Mouse (Mus musculus): ENCODE measurements at regions not wholly inside any gene's neighbourhood (a gene's known extent, or its start where the extent isn't known, plus 50 kb on each side); places are given as distances from the start of the nearest gene placed in this dataset.
A peak's percentile ranks its signal among the peaks of the same experiment; 100 is the strongest.

DNA sequence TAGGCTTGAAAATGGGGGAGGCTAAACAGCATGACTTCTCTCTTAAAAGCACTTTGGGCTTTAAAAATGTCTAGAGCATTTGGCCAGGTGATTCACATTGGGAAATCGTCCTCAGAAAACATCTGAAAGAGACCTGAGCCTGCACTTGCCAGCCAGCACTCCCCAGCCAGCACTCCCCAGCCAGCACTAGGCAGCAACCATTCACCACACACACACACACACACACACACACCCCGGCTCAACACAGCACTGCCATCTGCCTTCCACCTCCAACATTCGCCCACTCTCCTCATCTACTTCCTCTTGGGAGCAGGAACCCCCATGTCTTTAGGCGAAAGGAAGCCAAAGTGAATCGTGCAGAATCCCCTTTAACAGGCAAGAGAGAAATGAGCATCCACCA is 85.4 kb downstream of the Atp23 start:
- no peak for DNase-seq (ENCODE audit: low spot score)

DNA sequence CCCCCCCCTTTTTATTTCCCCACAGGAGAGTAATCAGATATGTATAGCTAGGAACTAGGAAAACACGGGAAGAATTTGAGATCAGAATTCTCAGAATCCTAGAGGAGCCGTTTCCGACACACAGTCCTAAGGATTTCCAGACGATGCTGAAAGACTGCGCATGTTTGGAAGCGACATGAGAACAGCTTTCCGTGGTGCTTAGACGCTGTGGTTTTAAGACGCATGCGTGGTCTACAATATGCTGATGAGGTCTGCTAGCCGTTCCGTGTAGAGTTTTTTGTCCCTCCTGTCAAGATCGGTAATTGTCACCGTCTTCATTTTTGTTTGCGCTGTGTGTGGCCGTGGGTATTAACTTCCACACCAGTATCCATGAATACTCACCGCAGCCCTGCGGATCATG is 86.2 kb downstream of the Atp23 start:
- no peak for DNase-seq (ENCODE audit: low spot score)

GRCm38 (mm10) chr10:126813051-126813593 is 88.0 kb downstream of the Atp23 start:
- no peak for DNase-seq (ENCODE audit: low spot score)

DNA sequence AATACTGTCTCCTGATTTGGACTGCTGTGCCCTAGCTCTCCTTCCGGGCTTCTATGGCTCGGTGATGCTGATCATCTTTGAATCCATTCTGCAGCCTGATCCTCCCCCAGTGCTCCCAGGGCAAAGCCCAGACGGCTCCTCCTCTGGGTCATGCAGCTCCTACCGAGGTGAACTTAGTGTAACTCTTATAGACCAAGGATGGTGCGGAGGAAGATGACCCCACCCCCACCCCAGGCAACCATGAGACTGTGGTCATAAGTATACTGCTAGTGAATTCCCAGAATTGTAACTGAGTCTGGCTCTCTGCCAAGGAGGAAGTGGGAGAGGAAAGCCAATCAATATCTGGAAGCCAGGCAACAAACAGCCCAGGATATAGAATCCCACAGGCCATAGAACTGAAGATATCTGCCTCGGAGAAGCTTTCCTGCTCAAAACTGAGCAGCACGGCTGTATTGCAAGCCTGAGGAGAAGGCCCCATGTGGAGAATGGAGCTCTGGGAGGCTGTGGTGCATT is 88.9 kb downstream of the Atp23 start:
- DNase-seq (ENCODE audit: low spot score), result no peak

- DNase-seq (ENCODE audit: low spot score), result no peak
These were observed 90.6 kb downstream of the Atp23 start for GRCm38 (mm10) chr10:126810346-126811095.

- DNase-seq (ENCODE audit: low spot score), result no peak
These were observed 91.6 kb downstream of the Atp23 start for GRCm38 (mm10) chr10:126809587-126809986.

DNA sequence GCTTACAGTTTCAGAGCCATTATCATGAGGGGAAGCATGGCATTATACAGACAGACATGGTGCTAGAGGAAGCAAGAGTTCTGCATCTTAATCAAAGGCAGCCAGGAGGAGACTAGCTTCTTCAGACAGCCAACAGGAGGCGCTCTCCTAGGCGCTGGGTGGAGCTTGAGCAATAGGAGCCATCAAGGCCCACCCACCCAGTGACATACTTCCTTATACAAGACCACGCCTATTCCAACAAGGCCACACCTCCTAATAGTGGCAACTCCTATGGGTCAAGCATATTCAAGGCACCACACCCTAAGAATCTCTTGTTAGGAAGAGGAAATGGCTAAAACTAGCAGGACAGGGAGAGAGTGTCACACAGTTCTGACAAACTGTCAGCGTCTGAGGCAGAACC is 94.3 kb downstream of the Atp23 start:
- DNase-seq (ENCODE audit: low spot score), result no peak

DNA sequence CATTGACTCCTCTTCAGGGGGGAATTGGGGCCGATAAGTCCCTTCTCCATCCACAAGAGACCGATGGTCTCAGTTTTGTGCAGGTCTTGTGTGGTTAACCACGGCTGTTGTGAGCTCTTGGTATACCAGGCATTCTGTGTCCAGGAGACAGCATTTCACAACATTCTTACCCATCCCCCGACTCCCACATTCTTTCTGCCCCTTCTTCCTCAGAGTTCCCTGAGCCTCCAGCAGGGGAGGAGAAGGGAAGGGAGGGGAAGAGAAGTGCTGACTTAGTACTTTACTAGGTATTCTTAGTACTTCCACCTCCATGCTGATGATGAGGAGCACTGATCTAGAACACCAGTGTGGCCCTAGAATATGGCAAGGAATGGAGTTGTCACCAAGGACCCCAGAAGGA is 98.4 kb downstream of the Atp23 start:
- no peak for DNase-seq (ENCODE audit: low spot score)

DNA sequence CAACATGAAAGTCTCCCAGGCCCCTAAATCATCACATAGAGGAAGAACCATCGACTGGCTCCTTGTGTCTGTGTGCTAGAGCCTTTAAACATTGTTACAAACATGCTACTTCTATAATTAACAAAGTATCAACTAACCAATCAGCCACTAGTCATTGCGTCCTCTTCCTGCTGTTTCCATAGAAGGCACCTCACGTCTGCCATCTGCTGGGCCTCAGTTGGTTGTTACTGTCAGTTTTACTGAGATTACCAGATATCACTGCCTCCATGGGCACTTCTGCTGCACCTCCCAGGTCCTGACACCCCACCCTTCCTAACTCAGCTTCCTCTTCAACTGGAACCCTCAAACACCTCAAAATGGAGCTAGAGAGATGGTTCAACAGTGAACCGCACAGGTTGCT is 101.8 kb downstream of the Atp23 start:
- DNase-seq (ENCODE audit: low spot score), result no peak

- DNase-seq (ENCODE audit: low spot score), result no peak
These were observed 108.0 kb downstream of the Atp23 start for GRCm38 (mm10) chr10:126793136-126793535.

GRCm38 (mm10) chr10:126792371-126792835 is 108.8 kb downstream of the Atp23 start:
- no peak for DNase-seq (ENCODE audit: low spot score)

GRCm38 (mm10) chr10:126788277-126788676 is 112.9 kb downstream of the Atp23 start:
- DNase-seq (ENCODE audit: low spot score), result no peak

DNA sequence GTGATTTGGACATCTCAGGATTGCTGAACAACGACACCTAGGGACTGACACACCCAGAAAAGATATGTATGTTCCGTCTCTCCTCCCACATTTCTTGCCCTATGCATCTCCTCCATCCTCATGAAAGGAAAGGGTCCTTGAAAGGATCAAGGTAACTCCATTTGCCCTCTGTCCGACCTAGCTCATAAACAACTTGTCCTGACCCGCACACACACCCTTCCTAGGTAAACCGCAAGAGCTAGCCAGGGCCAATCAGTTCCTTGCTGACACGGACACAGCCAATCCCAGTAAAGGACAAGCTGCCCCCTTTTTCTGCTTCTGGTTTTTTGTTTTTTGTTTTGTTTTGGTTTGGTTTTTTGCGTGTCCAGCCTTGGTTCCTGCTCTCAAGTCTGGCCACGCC is 118.0 kb downstream of the Atp23 start:
- no peak for DNase-seq (ENCODE audit: low spot score)

GRCm38 (mm10) chr10:126776603-126777002 is 124.6 kb downstream of the Atp23 start:
- DNase-seq (ENCODE audit: low spot score), result no peak

DNA sequence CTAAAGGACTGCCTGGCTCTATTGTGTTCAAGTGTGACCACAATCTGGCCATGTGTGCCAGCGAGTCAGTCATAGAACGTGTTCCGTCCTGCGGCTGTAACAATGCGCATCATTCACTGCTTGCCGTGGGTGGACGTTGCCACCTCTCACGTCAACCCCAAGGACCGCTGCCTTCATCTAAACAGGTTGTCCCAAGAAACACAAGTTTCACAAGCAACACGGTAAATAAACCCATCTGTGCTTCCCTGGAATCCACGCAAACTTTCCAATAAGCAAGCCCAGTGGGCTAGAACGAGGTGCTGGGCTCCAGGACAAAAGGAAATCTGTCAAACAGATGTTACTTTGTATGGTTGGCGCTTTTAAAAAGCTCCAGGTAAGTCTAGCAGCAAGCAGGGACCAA is 125.2 kb downstream of the Atp23 start:
- DNase-seq (ENCODE audit: low spot score), result no peak

DNA sequence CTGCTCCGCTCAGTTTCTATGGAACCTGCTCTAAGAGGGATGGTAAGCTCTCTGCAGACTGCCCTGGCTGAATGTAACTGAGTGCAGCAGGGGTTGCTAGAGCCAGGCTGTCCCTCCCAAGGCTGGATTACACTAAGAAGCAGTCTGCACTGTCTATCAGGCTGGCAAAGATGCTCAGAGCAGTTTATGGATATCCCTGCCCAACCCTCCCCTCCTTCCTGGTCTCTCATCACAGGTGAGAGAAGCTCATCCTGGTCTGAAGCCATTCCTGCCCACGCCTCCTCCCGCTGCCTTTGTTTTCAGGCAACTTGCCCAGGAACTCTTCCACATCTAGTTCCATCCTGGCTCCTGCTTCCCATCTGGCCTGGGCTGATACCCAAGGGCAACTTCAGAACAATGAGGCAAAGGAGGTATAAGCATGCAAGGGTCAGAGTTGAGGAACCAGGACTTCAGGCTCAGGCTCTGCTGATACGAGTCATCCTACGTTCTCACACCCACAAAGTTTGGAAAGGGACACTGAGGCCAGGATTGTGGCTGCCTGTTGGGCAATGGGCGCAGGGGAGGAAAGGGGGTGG is 130.6 kb downstream of the Atp23 start:
- DNase-seq (ENCODE audit: low spot score), result no peak

DNA sequence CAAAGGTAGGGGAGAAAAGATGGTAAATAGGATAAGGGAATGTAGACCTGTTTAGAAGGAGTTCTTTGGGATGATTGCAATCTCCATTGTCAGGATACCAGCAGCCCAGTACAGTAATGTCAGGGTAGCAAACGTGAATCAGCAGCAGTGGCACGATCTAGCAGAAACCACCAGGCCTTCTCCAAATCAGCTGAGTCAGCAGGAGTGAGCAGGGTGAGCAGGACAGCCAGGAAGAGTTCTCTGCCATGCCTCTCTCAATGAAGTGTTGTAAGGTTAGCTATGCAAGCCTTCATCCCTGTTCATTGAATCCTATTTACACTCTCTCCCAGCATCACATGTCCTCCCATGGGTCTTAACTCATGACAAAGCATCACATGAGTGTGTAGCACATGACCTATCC is 135.5 kb downstream of the Atp23 start:
- no peak for DNase-seq (ENCODE audit: low spot score)

GRCm38 (mm10) chr10:126764740-126765139 is 136.4 kb downstream of the Atp23 start:
- DNase-seq (ENCODE audit: low spot score), result no peak

GRCm38 (mm10) chr10:126763976-126764375 is 137.2 kb downstream of the Atp23 start:
- no peak for DNase-seq (ENCODE audit: low spot score)

- no peak for DNase-seq (ENCODE audit: low spot score)
These were observed 142.5 kb downstream of the Atp23 start for GRCm38 (mm10) chr10:126758682-126759081.

DNA sequence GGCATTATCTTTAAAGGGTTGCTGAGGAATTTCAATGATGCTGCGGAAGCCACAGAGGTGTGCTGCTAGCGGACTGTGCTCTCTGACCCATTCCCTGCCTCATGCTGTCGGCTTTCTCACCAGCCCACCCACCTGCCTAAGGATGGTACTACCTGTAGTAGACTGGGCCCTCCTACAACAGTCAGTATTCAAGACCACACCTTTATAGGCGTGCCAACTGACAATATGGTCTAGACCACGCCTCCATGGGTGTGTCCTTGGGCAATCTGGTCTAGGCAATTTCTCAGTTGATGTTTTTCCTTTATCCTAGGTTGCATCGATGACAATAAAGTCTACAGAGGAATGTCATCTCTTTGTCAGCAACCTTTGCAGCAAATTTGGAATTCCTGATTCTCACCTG is 148.0 kb downstream of the Atp23 start:
- no peak for DNase-seq (ENCODE audit: low spot score)

DNA sequence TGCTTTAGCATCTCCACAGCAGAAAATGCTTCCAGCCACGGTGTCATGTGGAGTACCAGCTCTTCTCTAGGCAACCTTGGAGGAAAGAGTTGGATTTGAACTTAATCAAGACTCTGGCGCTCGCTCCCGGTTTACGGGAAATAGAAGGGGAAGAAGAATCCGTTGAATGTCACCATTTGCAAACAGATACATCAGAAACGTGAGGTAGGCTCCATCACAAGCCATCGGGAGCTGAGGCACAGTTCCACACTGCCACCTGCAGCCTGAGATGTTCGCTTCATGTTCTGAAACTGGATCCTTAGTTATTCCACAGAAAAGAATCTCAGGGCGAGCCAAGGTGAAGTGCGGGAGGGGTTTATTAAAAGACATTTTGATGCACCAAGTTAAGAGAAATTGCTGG is 148.5 kb downstream of the Atp23 start:
- peak; percentile 10 for DNase-seq (ENCODE audit: low spot score)

DNA sequence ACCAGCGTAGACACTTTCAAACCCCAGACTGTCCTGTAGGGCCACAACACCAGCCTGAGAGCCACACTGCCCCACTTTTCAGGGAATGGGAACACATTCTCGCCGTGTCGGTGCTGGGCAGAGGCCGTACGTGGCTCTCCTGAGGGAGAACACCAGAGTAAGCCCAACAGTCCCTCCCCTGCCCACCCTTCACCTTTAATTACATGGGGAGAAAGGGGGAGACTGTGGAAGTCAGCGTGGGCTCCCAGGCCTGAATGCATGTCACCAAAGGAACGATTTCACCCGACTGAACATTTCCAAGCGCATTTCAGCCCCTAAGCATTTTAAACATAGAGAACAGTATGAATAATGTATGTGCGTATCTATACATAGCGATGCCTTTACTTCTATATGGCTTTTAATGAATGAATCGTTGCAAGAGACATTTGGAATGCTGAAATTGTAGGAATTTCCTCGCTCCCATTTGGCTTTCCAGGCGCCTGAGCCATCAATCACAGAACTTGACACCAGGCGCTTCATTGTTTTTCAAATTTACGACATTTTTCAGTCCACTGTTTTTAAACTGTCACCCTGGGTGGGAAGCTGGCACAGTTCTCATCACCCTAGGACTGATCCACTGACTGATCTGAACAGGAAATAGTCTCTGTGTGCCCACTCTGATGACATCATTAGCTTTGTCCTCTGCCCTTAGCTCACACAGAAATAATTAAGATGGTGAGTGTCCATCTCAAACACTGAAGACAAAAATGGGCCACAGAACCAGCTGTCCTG is 152.3 kb downstream of the Atp23 start:
- no peak for DNase-seq (ENCODE audit: low spot score)

All from layer of hippocampus, adult 9-10 months (tissue).